Mouse (Mus musculus) heart, embryonic 16.5 days (tissue): ENCODE data around the gene Atxn7l2. TPM values are rescaled to one million over a fixed set of nuclear protein-coding genes. Genes with fewer than 3 reads are reported as not detected.

Source experiments
- ATAC-seq: fragments of 200-750 bp; cut with Nextera tagmentation; replicated peaks from 2 replicates; pipeline ENCODE4 v1.8.0; 2017; ENCODE audit warnings: moderate number of reproducible peaks; ENCODE audit not compliant: insufficient read depth, low FRiP score; ENCODE audit errors: extremely low read depth
- H3K27ac ChIP-seq: fragments of 300-500 bp; sonication (generic); 2 replicates; pipeline ENCODE4 v1.5.1; 2014; ENCODE audit warnings: mild to moderate bottlenecking, low read length, control low read depth, moderate library complexity
- H3K27me3 ChIP-seq: fragments of 300-500 bp; sonication (generic); 2 replicates; pipeline ENCODE4 v1.6.1; 2014; ENCODE audit warnings: low read length, mixed read lengths; ENCODE audit not compliant: control insufficient read depth, insufficient read depth
- H3K36me3 ChIP-seq: fragments of 300-500 bp; sonication (generic); 2 replicates; pipeline ENCODE4 v1.6.1; 2014; ENCODE audit not compliant: control insufficient read depth, insufficient read depth
- H3K4me1 ChIP-seq: fragments of 300-500 bp; sonication (generic); 2 replicates; pipeline ENCODE4 v1.6.1; 2014; ENCODE audit warnings: low read length, mixed read lengths; ENCODE audit not compliant: control insufficient read depth, insufficient read depth
- H3K4me2 ChIP-seq: fragments of 300-500 bp; sonication (generic); 2 replicates; pipeline ENCODE4 v1.6.1; 2014; ENCODE audit warnings: low read depth, mild to moderate bottlenecking, control low read depth, low read length
- H3K4me3 ChIP-seq: fragments of 300-500 bp; sonication (generic); 2 replicates; pipeline ENCODE4 v1.5.1; 2014; ENCODE audit warnings: mild to moderate bottlenecking, control low read depth, low read length
- H3K9ac ChIP-seq: fragments of 300-500 bp; sonication (generic); 2 replicates; pipeline ENCODE4 v1.6.1; 2014; ENCODE audit warnings: low read length, control low read depth
- H3K9me3 ChIP-seq: fragments of 300-500 bp; sonication (generic); replicated peaks from 2 replicates; pipeline ENCODE4 v1.6.1; 2016; ENCODE audit warnings: low read length; ENCODE audit not compliant: control insufficient read depth
- WGBS: fragments of 180-500 bp; shearing (Covaris S2); extraction: QIAGEN DNeasy Blood & Tissue Kit; methylation state at CpG from one replicate; pipeline ENCODE4 v1.1.7; 2014; 5-methylcytosine and 5-hydroxymethylcytosine counted together
- polyA plus RNA-seq: library from polyadenylated mRNA; unstranded; fragments of >200 nt; fragmentation: Nextera tagmentation; extraction: Ambion mirVana; gene quantifications from 2 replicates; pipeline ENCODE4 v1.2.1, GENCODE M21; 2015

Gene Atxn7l2
- polyA plus RNA-seq, 1 experiment from 2014 or later: 7.0 TPM

- 43% methylated on average over 3 of the region's 3 CpGs for WGBS
- no peak for ATAC-seq
- no peaks in the 10 kb centered on the region for H3K36me3 ChIP-seq
- H3K4me2 ChIP-seq: no peak overlapping the region
- H3K27me3 ChIP-seq: no peaks in the 10 kb centered on the region
- peaks cover 9% of the 10 kb centered on the region; the same call in 1 of the 2 replicates for H3K4me1 ChIP-seq
- no peaks in the 10 kb centered on the region for H3K9me3 ChIP-seq
- H3K9ac ChIP-seq: no peak overlapping the region
- no peak overlapping the region for H3K4me3 ChIP-seq
- H3K27ac ChIP-seq: no peak overlapping the region
These were observed 41.5 kb downstream of the Atxn7l2 start for GRCm38 (mm10) chr3:108169199-108169598.

- no peaks in the 10 kb centered on the region for H3K36me3 ChIP-seq
- no peak for ATAC-seq
- WGBS: 54% methylated on average over 14 of the region's 14 CpGs
- H3K4me2 ChIP-seq: no peak overlapping the region
- no peaks in the 10 kb centered on the region for H3K9me3 ChIP-seq
- H3K4me3 ChIP-seq: no peak overlapping the region
- H3K27ac ChIP-seq: no peak overlapping the region
- peaks cover 9% of the 10 kb centered on the region; the same call in 1 of the 2 replicates for H3K4me1 ChIP-seq
- H3K9ac ChIP-seq: no peak overlapping the region
- H3K27me3 ChIP-seq: no peaks in the 10 kb centered on the region
These were observed 43.2 kb downstream of the Atxn7l2 start for GRCm38 (mm10) chr3:108167499-108167898.

GRCm38 (mm10) chr3:108166486-108167211, 44.1 kb downstream of the Atxn7l2 start:
- no peaks in the 10 kb centered on the region for H3K9me3 ChIP-seq
- H3K36me3 ChIP-seq: no peaks in the 10 kb centered on the region
- H3K27ac ChIP-seq: no peak overlapping the region
- WGBS: 38% methylated on average over 10 of the region's 11 CpGs
- no peak overlapping the region for H3K9ac ChIP-seq
- ATAC-seq: peak; percentile 55; the same call in 1 of the 2 replicates
- H3K27me3 ChIP-seq: no peaks in the 10 kb centered on the region
- H3K4me2 ChIP-seq: no peak overlapping the region
- no peak overlapping the region for H3K4me3 ChIP-seq
- peaks cover 9% of the 10 kb centered on the region; the same call in 1 of the 2 replicates for H3K4me1 ChIP-seq

- Histone ChIP-seq H3K4me2 (no peak overlapping the region), H3K4me3 (no peak overlapping the region), H3K36me3 (no peaks in the 10 kb centered on the region), H3K27ac (no peak overlapping the region), H3K27me3 (no peaks in the 10 kb centered on the region), H3K9ac (no peak overlapping the region; the same call in 1 of the 2 replicates), H3K9me3 (no peaks in the 10 kb centered on the region), H3K4me1 (peaks cover 9% of the 10 kb centered on the region; the same call in 1 of the 2 replicates)
- ATAC-seq: no peak
- WGBS: 63% methylated on average over 10 of the region's 10 CpGs
These were observed 45.0 kb downstream of the Atxn7l2 start for GRCm38 (mm10) chr3:108165532-108166315.

- WGBS: 24% methylated on average over 9 of the region's 9 CpGs
- peak; percentile 50; the same call in 1 of the 2 replicates for ATAC-seq
- H3K4me3 ChIP-seq: no peak overlapping the region
- H3K4me2 ChIP-seq: peak overlapping the region; percentile 47
- H3K9ac ChIP-seq: no peak overlapping the region
- peaks cover 9% of the 10 kb centered on the region; the same call in 1 of the 2 replicates for H3K4me1 ChIP-seq
- H3K9me3 ChIP-seq: no peaks in the 10 kb centered on the region
- H3K27ac ChIP-seq: no peak overlapping the region
- H3K36me3 ChIP-seq: no peaks in the 10 kb centered on the region
- no peaks in the 10 kb centered on the region for H3K27me3 ChIP-seq
These were observed 45.9 kb downstream of the Atxn7l2 start for GRCm38 (mm10) chr3:108164807-108165206.

- Histone ChIP-seq H3K9me3 (no peaks in the 10 kb centered on the region), H3K4me1 (peaks cover 14% of the 10 kb centered on the region), H3K4me2 (no peak overlapping the region), H3K27me3 (no peaks in the 10 kb centered on the region), H3K4me3 (no peak overlapping the region), H3K9ac (no peak overlapping the region), H3K36me3 (no peaks in the 10 kb centered on the region), H3K27ac (no peak overlapping the region)
- ATAC-seq: no peak
- 55% methylated on average over 5 of the region's 5 CpGs for WGBS
These were observed 46.6 kb downstream of the Atxn7l2 start for GRCm38 (mm10) chr3:108164091-108164490.

GRCm38 (mm10) chr3:108158383-108159037, 52.2 kb downstream of the Atxn7l2 start:
- Histone ChIP-seq H3K9me3 (no peaks in the 10 kb centered on the region), H3K36me3 (no peaks in the 10 kb centered on the region), H3K9ac (peak overlapping the region; percentile 38; the same call in 1 of the 2 replicates), H3K4me2 (peak overlapping the region; percentile 51), H3K4me3 (no peak overlapping the region), H3K27ac (peak overlapping the region; percentile 77), H3K27me3 (no peaks in the 10 kb centered on the region), H3K4me1 (peaks cover 19% of the 10 kb centered on the region)
- WGBS: 35% methylated on average over 9 of the region's 9 CpGs
- peak; percentile 88 for ATAC-seq

- Histone ChIP-seq H3K9me3 (no peaks in the 10 kb centered on the region), H3K27ac (no peak within 1 kb of the TSS), H3K36me3 (no peaks in the 10 kb centered on the region), H3K27me3 (no peaks in the 10 kb centered on the region), H3K4me2 (no peak within 1 kb of the TSS), H3K4me1 (peaks cover 19% of the 10 kb centered on the region), H3K4me3 (no peak within 1 kb of the TSS), H3K9ac (no peak within 1 kb of the TSS)
- WGBS: 44% methylated on average over 4 of the region's 4 CpGs
- ATAC-seq: no peak
These were observed 56.1 kb downstream of the Atxn7l2 start, which contains the start of gene Gpr61 for GRCm38 (mm10) chr3:108154656-108155055. Gene Gpr61 (minus strand): TSS chr3:108154882.
